Mouse (Mus musculus) layer of hippocampus, postnatal 25 days (tissue): Measurements from ENCODE around the gene Mcee. TPM values are rescaled to one million over a fixed set of nuclear protein-coding genes. Genes with fewer than 3 reads are reported as not detected.
A peak's percentile ranks its signal among the peaks of the same experiment; 100 is the strongest.

Source experiments
- DNase-seq, 2 experiments: peaks; one replicate each; pipeline ENCODE4 v3.0.0; 2022; ENCODE audit warnings: mixed read lengths in 2 of 2, low spot score in 1 of 2; ENCODE audit errors: extremely low spot score in 1 of 2
- total RNA-seq, 2 experiments: library from RNA; stranded (reverse); gene quantifications; 2 replicates each; pipeline ENCODE4 v1.2.3; 2021

Mcee gene
- total RNA-seq: 10 to 100 TPM; 47.5 to 51.0 TPM

DNA sequence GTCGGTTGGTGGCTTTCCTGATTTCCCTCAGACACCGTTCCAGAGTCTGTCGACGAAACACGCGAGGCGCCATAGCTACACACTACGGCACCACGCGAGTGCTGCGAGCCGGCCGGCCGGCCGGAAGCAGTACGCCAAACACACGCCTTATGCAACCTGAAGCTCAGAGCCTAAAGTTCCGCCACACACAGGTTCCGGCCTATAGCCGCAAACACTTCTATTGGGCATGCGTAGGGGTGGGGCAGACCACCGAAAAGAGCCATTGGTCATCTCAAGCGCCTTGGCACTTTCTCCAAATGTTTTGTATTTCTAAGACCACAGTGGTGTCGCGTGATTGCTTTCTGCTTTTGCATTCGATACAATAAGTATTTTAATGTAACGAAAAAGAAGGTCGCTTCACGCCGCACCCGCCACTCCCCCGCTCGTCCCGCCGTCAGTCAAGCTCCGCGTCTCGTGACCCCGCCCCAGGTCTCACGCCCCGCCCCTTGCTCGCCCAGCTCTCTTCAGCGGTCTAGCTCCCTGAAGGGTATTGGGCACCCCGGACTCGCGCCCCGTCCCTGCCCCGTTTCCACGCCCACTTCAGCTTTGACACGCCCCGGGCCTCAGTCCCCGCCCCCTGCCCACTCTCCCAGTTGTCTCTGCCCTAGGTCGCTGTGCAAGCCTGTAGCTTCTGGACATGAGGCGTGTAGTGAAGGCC is at the start of gene Mcee, which contains the start of gene Mphosph10:
Gene Mcee, plus strand, starts transcription at position 486 of the 697 bp plus-strand sequence.
Gene Mphosph10, minus strand, starts transcription at position 147 of the 697 bp plus-strand sequence.
- DNase-seq: peak; percentile 80 to 86

DNA sequence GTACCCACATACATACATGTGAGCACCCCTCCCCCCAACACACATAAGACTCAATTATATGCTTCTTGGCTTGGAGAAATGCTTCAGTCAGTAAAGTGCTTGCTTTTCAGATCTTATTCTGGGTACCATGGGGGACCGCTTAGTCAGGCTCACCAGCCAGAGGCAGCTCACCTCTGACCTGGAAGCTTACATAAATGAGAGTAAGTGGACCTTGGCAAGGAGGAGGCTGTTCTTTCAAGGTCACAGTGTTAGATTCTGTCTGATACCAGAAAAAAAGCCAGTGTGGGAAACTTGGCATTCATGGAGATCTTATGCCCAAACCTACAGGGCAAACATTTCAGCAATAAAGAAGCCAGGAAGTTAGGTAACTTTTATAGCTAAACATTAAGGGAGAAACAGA is 44.6 kb upstream of the Mcee start:
- DNase-seq: no peak

DNA sequence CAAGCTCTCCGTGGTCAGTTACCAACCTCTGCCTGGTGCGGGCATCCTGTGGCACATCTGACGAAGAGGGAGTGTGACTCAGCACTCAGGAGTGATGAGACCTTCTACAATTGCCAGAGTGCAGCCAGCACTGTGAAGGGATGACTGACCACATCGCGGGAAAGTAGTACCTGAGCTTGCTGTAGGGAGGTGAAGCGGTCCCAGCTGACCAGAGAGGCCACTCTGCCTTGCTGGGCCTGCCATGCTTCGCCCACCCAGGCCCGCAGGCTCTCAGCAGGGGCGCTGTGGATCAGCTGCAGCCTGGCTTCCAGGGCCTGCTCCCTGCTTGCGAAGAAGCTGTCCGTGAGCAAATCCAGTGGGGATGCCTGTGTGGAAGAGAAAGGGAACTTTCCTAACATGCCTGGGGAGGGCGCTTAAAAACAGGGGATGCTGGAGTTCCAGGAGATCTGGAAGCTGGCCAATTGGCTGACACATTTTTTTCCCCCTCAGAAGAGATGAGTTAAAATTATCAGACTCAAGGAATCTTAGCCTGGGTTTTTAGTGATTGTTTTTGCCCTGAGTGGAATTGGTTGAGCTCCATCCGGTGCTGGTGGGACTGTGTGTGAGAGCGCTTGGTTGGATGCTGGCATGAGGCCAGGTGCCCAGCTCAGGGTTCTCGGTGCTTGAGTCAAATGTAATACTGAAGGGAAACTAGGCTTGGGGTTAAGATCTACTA is 43.1 kb upstream of the Mcee start:
- peak in 1 of 2 experiments; percentile 36 for DNase-seq

DNA sequence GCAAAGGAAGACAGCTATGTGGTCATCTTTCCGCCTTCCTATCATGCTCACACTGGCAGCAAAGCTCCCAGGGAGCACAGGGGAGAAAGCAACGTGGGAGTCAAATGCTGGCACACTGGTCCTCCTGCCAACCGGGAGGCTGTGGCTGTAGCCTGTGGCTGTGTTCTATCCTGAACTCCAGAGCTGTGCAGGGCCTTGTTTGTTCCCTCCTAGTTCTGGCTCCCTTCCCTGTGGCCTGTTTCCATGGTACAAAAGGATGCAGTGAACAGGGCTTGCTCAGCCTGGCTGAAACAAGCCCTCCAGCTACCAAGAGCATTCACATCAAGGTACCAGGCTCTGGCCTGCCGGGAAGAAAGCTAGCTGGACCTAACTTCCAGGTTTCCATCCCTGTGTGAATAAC is 41.3 kb upstream of the Mcee start:
- DNase-seq: peak; percentile 36 to 56

DNA sequence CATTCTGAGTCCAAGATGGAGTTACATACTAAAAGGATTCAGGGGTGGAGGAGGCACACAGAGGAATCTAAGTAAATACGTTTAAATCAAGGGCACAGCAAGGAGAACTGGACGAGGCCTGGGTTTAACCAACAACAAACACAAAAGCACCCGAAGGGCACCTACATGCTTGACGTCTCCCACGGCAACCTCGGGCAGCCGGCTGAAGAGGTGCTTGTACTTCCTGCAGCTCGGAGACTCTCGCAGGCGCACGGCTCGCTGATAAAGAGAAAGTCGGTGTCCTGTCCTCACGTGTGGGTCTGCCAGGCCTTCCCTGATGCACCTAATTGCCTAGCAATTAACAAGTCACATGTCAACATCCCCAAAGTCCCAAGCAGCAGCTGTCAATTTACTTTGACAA is 38.2 kb upstream of the Mcee start:
- no peak for DNase-seq

DNA sequence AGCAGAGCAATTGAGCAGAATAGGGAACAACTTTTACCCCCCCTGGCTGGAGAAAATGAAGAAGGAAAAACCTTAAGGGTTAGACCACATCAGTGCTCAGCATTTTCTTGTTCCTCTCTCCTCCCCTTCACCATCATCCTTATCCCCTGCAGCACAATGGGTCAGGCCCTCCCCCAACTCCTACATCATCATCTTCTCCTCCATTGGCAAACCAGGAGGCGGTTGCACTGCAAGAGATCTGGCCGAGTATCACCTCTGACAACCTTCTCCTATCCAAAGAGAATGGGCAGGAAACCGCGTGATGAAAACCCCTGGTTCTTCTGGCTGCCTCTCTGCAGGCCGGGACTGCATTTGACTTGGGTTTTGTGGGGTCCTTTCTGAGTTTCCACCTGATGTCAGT is 35.7 kb upstream of the Mcee start:
- DNase-seq: no peak

DNA sequence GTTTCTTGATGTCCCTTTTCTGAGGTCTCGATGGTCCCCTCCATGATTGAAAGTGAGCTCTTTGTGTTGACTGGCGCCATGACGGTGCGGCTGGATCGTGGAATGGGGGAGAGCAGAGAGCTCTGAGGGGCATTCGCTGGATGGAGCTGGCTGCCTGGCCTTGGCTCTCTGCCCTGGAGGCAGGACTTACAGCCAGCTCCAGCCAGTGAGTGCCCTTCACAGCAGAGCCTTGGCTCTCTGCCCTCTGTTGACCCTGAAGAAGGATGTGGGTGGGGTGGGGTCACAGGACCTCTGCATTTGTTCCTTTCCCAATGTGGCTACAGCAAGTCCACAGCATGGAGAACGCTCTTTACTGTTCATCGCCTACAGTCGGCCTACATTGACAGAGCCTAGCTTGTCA is 35.0 kb upstream of the Mcee start:
- peak in 1 of 2 experiments; percentile 48 for DNase-seq

DNA sequence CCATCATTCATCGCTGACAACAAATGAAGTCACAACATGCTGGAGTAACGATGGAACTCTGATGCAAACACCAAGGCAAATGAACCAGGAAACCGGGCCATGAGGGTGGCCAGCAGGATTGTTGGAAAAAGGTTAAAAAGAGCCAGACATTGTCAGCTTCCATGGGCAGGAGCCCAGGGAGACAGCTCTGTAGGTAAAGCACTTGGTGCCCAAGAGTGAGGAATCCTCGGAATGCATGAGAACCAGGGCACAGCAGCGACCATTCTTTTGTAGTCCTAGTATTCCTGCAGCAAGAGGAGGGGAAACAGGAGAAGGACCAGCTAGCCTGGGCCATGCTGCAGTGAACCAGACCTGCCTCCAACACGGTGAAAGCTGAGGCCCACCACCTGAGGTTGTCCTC is 33.7 kb upstream of the Mcee start:
- DNase-seq: no peak

DNA sequence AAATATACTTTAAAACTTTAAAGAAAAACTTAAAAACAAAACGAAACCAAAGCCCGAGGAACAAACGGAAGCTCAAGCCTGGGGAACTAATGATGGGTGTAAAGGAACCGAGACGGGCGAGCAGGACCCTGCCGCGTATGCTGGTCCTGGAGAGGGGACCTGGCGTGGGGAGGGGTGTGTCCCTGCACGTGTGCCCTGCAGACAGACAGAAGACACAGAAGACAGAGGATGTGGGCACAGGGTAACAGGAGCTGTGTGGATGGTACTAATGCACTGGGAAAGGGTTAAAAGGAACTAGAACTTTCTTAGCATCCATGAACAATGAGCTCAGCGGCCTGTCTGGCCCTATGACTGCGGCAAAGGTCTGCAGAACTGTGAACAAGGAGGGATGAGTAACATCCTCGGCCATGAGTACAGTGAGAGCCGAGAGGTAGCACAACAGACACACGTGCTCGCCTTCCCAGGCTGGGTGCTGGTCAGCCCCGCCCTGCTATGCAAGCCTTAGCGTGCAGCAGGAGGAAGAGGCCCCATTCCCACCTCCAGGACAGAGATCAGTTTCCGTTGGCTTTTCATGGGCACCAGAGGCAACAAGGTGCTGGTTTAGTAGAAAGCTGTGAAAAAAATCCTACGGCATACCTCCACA is 32.3 kb upstream of the Mcee start:
- DNase-seq: no peak

DNA sequence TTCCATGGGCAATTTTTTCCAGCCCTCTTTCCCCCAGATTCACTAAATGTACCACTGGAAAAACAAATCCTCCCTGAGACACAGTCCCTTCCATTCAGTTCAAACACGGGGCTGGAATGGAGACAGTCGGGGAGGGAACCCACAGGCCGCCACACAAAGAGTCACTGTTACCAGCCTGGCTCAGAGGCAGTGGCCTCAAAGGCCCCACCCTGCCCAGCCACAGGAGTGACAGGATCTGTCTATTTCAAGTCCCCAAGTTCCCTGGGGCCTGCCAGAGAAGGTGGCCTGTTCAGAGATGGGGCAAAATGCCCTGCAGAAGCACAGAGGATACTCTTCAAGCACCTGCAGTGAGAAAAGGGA is 31.8 kb upstream of the Mcee start:
- no peak for DNase-seq

DNA sequence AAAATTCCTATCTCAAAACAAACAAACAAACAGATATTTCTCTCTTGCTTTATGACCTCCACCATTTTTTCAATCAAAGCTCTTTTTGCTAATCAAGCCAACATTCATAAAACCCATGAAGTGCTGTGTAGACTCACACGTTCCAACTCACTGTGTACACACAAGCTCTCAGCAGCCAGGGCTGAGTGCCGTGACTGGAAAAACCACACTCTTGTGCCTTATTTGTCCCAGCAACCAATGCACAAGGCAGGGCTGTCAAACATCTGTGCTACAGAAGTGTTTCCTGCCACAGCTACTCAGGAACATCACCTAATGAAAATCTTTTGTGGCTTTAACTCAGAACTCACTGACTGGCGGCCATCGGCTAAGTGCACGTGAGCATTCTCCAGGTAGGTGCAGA is 26.5 kb upstream of the Mcee start:
- DNase-seq: no peak

DNA sequence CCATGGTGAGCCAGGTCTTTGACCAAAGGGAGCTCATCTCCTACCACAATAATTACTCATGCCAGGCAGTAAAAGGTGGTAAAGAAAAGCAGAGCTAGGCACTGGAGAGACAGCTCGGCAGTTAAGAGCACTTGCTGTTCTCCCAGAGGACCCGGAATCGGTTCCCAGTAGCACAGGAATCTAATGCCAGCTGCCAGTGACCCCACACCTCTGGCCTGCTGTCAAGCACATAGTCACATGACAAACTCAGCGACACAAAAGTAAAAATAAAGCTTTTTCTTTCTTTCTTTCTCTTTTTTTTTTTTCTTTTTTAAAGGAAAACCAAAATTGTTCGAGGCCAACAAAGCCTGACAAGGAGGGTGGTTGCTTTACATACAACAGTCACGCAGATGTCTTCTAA is 22.6 kb upstream of the Mcee start:
- no peak for DNase-seq

DNA sequence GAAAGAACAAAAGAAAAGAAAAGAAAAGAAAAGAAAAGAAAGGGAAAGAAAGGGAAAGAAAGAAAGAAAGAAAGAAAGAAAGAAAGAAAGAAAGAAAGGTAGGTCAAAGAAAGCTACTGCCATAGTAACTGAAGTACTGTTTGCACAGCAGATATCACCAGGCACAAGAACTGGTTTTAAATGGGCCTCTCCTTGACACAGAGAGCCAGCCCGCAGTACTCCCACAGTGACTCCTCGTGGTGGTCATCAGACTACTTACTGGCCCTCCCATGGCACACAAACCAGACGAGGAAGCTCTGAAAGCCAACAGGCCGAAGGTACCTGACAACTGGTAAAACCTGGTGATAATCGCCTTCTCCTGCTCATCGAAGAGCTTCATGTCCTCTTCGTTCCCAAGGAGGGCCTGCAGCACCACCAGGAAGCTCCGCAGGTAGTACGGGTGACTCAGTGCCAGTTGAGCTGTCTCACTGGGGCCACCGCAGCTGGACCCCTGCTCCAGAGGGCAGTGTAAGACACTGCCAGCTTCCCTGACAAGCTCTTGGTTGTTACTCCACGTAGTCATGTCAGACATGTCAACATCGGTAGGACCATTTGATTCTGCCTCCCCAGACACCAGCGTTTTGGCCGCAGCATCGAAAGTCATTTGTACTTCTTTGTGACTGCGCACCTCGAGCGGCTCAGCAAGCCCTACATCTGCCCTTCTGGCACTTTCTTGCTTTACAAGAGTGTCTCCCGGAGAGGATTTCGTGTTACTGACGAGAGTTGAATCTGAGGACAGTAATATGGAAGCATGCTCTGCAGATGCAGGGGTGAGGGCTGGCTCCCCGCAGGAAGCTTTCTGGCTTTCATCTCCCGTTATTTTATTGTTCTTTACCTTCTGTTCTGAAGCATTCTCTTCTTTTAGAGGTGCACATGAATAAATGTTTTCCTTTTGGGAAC is 20.2 kb upstream of the Mcee start:
- no peak for DNase-seq

DNA sequence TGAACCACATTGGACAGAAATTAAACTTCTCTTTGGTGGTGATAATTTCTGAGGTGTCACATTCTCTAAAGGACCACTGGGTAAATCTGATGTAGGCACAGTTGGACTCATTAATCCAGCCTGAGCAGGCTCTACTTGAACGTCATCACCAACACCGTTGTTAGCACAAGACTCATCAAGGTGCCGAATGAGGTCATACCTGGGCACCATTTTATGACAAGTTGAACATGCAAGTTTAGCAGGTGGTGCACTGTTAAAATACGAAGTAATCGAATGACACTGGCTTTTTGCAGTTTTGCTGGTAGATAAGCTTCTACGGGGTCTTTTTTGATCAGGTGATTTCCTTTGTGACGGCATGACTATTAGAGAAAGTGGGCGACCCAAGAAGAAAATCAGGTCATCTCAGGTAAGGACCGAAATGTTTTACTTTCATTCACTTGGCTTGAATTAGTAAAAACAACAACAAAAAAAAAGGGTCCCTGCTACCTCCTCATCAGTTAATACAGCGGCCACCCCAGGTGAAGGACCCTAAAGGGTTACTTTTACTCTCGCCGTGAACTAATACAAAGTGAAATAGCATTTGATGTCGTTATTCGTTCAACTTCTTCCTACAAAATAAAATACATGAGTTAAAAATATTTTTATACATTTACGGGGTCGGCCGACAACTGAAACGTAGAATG is 19.1 kb upstream of the Mcee start:
- no peak for DNase-seq

DNA sequence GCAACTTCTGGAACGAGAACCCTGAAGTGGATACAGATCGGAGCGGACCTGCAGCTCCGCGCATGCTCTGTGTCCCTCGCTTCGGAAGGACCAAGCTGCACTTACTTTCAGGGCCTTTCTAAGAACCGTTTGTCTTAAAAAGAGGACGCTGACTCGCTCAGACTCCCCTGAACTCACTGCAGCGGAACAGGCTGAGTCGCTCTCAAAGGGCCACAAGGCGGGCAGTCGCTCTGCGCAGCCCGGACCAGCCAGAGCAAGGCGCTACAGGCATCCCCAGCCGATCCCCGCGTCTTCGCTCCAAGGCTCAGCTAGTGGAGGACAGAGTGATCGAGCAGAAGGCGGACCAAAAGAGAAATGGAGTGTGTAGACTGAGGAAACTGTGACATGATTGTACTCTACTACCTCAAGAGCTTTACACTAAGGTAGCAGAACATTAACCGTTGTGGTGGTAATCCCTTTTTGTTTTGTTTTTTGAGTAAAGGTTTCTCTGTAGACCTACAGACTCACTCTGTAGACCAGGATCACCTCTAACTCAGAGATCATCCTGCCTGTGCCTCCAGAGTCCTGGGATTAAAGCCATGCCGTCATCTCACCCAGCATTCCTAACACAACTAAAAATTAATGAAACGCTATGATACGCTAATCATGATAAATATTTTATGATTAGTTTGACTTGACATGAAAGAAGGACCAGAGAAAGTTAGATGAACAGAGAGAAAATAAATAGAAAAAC is 18.4 kb upstream of the Mcee start, which contains the start of gene Fan1:
Gene Fan1, minus strand, starts transcription at position 266 of the 733 bp plus-strand sequence.
- peak; percentile 83 to 87 for DNase-seq

DNA sequence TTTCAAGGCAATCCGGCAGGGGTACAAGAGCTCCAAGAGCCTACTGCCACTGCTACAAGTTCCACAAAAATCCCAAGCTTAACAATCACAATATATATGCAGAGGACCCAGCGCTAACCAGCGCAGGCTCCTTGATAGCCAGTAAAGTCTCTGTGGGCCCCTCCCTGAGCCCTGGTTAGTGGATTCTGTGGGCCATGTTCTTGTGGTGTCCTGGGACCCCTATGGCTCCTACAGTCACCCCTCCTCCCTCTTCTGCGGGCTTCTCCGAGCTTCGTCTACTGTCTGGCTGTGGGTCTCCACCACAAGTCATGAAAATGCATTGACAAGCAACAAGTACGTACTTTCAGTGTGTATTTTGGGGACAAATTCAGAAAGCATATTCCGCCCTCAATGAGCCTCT is 928 bp upstream of the Mcee start:
- no peak for DNase-seq

DNA sequence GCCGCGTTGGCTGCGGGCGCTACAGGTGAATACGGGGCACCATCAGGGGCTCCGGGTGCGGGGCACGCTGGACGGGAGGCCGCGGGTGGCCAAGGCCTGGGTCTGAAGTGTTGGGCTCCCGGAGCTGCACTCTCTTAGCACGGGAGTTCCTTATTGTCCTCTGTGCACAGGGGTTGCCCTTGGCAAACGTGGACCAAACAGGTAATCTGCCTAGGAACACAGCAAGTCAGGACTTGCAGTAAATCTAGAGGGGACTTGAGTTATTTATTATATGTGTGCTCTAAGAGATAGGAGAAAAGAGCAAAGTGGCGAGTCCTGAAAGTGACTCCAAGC is 378 bp downstream of the Mcee start:
- DNase-seq: no peak

DNA sequence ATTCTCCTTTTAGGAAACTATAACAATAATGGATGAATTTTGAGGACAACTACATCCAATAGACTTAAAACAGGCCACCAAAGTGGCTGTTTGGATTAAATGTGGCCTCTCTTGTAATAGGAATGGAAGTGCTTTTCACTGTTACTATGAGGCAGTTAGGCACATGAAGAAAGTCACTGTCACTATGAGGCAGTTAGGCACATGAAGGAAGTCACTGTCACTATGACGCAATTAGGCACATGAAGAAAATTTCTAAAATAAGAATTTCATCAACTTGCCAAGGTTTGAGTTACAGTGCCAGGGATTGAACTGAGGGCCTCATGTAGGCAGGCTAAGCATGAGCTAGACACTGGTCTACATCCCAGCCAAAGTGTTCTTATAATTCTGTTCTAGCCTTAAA is 8.3 kb downstream of the Mcee start:
- no peak for DNase-seq

DNA sequence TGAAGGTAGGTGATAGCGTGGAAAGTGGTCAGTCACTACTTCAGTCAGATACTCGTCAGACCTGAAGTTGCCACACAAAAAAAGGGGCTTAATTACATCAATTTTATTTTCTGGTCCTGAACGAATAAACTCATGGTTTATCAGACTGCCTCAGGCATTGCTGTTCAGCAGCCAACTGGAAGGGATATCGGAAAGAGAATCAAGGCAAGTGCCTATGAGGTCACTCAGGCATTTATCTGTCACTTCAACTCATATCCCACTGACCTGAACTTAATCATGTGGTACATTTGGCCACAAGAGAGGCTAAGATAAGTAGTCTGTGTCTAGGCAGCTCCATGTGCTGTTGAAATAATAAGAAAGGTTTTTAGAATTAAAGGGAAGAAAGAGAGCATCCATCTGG is 10.0 kb downstream of the Mcee start:
- no peak for DNase-seq
